Mouse (Mus musculus): ENCODE results near the gene Acsl1.
"Not testable (repeated sequence)": the region's sequence is repeated elsewhere in the genome, so short reads cannot be mapped to it uniquely, and the experiment has no call there.

The Acsl1 gene

GRCm38 (mm10) chr8:46559428-46559827, 88.6 kb downstream of the Acsl1 start:
- peak in 1 of 2 experiments; percentile 31 for DNase-seq (ENCODE audit: low spot score in 2 of 2)

GRCm38 (mm10) chr8:46562333-46562732, 91.5 kb downstream of the Acsl1 start:
- no peak for DNase-seq (ENCODE audit: low spot score in 2 of 2)

- DNase-seq (ENCODE audit: low spot score in 2 of 2), result no peak
Observed at GRCm38 (mm10) chr8:46566914-46567529, 96.2 kb downstream of the Acsl1 start.

GRCm38 (mm10) chr8:46567946-46568345, 97.1 kb downstream of the Acsl1 start:
- DNase-seq (ENCODE audit: low spot score in 2 of 2), result no peak

- DNase-seq (ENCODE audit: low spot score in 2 of 2), result no peak
Observed at GRCm38 (mm10) chr8:46568942-46569341, 98.1 kb downstream of the Acsl1 start.

- no peak for DNase-seq (ENCODE audit: low spot score in 2 of 2)
Observed at GRCm38 (mm10) chr8:46569659-46570441, 99.0 kb downstream of the Acsl1 start.

GRCm38 (mm10) chr8:46570673-46571072, 99.8 kb downstream of the Acsl1 start:
- DNase-seq (ENCODE audit: low spot score in 2 of 2), result no peak

- DNase-seq (ENCODE audit: low spot score in 2 of 2), result no peak
Observed at GRCm38 (mm10) chr8:46573446-46573845, 102.6 kb downstream of the Acsl1 start.

- DNase-seq (ENCODE audit: low spot score in 2 of 2), result no peak
Observed at GRCm38 (mm10) chr8:46573964-46574363, 103.1 kb downstream of the Acsl1 start.

GRCm38 (mm10) chr8:46578794-46579193, 108.0 kb downstream of the Acsl1 start:
- no peak for DNase-seq (ENCODE audit: low spot score in 2 of 2)

GRCm38 (mm10) chr8:46584328-46584727, 113.5 kb downstream of the Acsl1 start:
- DNase-seq (ENCODE audit: low spot score in 2 of 2), result not testable (repeated sequence)

- no peak for DNase-seq (ENCODE audit: low spot score in 2 of 2)
Observed at GRCm38 (mm10) chr8:46585576-46585975, 114.7 kb downstream of the Acsl1 start.
